Mouse (Mus musculus) adrenal gland, adult (tissue): ENCODE results near the gene Serpina3k.
"Not testable (repeated sequence)": the region's sequence is repeated elsewhere in the genome, so short reads cannot be mapped to it uniquely, and the experiment has no call there.

Experiments
- DNase-seq, 2 experiments: peaks; one replicate each; pipeline ENCODE4 v3.0.0; 2022 to 2023; ENCODE audit warnings: low spot score in 1 of 2; ENCODE audit not compliant: inconsistent age in 2 of 2

The Serpina3k gene

GRCm38 (mm10) chr12:104338226-104338625 is at the start of gene Serpina3k, which contains the start of gene Serpina3m:
Gene Serpina3k (plus strand): TSS chr12:104338486.
Gene Serpina3m (plus strand): TSS chr12:104338486.
- DNase-seq = not testable (repeated sequence)

- DNase-seq = no peak
These were observed 48.4 kb upstream of the Serpina3k start for GRCm38 (mm10) chr12:104289872-104290271.

GRCm38 (mm10) chr12:104293963-104294362 is 44.3 kb upstream of the Serpina3k start:
- no peak for DNase-seq

DNA sequence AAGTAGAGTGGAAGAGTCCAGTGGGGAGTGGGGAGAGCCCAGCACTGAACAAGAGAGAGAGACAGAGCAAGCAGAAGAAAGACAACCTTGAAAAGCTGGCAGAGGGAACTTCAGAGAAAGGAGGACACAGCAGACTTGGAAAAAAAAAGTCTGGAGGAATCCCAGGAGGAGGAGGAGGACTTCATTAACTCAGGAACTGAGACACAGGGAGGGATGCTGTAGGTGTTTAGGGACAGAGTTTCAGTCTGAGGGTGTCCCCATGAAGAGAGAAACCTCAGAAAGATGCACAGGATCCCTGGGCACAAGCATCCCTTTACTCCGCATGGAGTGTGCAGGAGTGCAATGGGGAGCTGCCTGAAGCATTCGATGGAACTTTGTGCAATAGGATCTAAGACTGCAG is 40.2 kb upstream of the Serpina3k start:
- DNase-seq = no peak

GRCm38 (mm10) chr12:104305991-104306390 is 32.3 kb upstream of the Serpina3k start:
- DNase-seq = no peak

- DNase-seq = no peak
These were observed 24.0 kb upstream of the Serpina3k start, which contains the start of gene Serpina3j for GRCm38 (mm10) chr12:104314253-104314652. Gene Serpina3j (plus strand): TSS chr12:104314553.

- DNase-seq = no peak
These were observed 15.8 kb upstream of the Serpina3k start for GRCm38 (mm10) chr12:104322454-104322853.

GRCm38 (mm10) chr12:104331701-104332100 is 6.6 kb upstream of the Serpina3k start:
- DNase-seq = no peak

DNA sequence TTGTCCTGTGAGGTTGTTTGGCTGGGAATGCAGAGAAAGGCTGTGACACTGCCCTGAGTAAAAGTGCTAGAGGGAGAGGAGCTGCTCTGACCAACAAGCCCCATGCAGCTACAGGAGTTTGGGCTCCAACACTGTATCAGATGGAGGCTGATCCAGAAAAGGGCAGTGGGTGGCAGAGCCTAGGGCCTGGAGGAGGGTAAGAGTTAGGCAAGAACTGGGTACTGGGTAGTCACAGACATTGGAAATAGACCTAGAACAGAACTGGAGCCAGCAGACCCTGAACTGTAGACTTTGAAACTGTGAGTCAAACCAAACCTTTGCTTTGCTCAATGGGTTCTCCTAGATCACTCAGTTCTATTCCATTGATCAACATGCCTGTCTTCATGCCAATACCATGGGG is 1.4 kb upstream of the Serpina3k start:
- not testable (repeated sequence) for DNase-seq

- no peak for DNase-seq
These were observed 419 bp downstream of the Serpina3k start for GRCm38 (mm10) chr12:104338705-104339104.

DNA sequence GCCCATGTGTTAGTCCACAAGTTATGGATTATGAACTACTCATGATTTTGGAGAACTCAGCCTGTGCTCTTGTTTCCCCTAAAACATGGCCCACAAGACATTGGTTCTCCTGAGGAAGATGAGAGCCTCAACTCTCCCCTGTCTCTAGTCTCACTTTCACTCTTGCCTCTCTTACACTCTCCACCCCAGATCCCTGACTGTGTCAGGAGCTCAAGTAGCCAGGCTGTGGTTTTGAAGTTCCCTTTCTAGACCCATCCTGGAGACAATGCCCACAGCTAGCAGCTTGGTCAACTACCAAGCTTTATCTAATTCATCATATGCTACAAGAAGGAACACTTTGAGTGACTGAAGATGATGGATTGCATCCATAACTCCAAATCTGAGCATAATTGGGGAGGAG is 4.2 kb downstream of the Serpina3k start:
- DNase-seq = not testable (repeated sequence)

- no peak for DNase-seq
These were observed 6.9 kb downstream of the Serpina3k start for GRCm38 (mm10) chr12:104345181-104345580.

DNA sequence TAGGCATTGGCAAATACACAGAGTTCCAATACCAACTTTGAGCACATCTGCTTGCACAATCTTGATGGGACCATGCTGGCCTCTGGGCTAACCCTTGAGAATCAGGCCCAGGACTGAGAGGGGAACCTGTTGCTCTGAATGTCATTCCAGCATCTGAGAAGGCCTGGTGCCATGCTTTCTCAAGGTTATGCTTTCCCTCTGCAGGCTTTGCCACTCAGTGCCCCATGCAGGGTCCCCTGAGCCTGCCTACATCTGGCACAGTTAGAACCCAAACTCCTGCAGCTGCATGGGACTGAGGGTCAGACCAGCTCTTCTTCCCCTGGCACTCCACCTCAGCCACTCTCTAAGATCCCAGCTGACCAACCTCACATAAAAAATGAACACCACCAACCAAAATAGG is 7.4 kb downstream of the Serpina3k start:
- DNase-seq = no peak

GRCm38 (mm10) chr12:104347091-104347490 is 8.8 kb downstream of the Serpina3k start:
- DNase-seq = no peak

GRCm38 (mm10) chr12:104351812-104352211 is 13.5 kb downstream of the Serpina3k start:
- DNase-seq = peak; percentile 28 to 76

DNA sequence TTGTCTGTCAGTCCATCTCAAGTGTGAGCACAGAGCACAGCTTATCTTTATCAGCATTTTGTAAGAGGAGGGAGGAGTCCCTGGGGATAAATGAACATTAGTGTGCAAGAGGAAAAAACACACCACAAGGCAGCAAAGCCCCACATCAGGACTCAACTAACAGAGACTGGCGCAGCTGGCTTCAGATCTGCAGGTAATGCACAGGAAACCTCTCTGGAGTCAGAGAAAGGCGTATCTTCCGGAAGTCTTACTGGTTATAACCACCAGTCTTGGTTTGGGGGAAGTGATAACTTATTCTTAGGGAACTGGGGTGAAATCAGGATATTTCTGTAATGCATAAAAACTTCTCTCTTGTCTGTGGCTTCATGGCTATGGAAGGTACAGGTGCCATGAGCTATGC is 17.7 kb downstream of the Serpina3k start:
- DNase-seq = no peak

DNA sequence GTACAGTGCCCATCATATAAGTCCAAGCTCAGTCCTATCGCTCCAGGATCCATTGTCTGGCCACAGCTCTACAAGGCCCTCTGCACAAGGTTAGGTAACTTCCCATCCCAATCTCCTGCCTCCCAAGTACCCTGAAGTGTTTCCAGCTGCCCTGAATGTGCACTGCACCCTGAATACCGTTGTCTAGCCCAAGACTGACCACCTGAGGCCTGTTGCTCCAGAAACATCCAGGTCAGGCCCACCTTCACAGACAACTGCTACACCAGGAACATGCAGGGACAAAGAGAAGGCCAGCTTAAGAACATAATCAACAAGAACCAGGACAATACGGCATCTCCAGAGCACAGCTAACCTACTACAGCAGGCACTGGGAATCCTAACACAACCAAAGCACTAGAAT is 31.7 kb downstream of the Serpina3k start:
- DNase-seq = no peak

DNA sequence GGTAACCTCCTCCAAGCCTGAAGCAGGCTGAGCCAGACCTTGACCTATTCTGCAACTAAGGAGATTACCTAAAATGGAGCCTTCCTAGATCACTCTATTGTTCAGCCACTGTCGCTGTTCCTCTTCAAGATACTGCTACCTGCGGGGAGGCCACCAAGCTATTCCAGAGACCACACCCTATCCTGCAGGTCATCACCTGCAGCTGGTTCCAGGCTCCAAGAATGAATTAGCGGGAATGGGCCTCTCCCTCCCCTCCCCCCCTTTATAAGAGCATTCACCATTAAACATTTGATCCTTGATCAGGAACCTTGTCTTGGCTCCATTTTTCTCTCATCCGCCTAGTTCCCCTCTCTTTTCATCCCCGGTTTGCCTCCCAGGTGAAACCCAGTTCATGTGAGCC is 38.9 kb downstream of the Serpina3k start:
- not testable (repeated sequence) for DNase-seq

DNA sequence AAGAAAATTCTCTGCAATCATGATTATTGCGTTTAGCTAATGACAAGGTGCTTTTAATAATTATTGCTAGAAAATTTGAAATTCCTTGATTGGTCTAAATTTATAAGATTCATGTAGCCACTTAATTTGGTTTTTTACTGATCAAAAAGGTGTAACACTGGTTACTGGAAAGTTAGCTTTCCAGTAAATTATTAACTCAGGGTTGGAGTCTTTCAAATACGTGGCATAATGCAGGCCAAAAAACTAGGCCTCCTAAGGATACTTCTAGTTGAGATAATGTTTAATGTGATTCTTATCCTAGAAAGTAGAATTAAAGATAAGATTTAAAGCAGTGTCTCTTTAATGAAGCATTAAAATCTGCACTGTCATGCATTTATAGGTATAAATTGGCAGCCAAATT is 40.1 kb downstream of the Serpina3k start:
- not testable (repeated sequence) for DNase-seq

DNA sequence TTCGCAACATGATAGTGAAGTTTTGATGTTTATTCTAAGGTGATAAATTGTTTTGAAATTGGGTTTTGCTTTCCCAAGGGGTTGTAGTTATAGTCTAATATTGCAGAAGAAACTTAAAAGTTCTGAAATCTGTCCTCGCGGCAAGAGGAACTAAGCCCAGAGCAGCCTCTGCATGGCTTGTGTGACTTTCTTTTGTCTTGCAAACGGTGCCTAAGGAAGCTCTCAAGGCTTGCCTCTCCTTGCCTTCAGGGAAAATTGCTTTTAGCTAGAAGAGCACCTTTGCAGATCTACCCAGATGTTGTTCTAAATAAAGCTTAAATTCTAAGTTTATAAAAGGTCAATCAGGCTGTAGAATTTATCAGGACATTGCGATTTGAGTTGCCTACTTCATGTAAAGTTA is 40.5 kb downstream of the Serpina3k start:
- not testable (repeated sequence) for DNase-seq

DNA sequence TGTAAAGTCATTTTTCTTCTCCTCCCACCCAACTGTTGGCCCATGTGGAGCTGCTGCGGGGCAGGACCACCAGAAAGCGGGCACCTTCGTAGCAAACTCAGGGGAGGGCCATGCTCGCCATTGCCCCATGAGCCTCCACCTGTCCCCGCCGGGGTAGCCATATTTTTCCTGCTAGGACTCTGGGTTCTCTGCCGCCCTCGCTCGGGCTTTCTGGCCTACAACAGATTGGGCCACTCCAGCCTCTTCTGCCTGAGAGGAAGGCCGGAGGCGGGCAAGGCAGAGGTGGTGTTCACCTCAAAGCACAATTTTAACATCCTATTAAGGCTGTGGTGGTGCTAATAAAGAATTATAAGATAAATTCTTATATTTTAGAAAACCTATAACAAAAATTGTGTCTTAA is 41.6 kb downstream of the Serpina3k start:
- DNase-seq = no peak

DNA sequence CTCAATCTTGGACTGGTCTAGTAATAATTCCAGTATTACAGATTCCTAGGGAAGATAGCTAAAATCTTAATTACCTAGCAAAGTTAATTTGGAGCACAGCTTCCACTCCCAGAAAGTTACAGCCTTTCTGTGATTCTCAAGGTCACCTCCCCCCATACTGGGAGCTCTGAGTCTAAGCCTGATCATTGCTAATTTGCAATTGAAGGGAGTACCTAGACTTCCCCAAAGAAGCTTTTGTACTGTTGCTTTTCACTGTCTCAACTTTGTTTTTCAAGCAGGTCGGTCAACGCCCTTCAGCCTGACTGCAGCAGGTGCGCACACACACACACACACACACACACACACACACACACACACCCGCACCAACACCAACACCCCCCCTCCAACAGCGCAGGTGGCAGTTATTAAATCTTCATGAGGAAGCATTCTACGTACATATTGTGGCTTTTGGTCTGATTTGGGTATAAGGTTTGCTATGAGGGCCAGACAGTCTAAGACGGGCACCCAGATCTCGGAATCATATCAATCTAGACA is 42.9 kb downstream of the Serpina3k start:
- DNase-seq = not testable (repeated sequence)

DNA sequence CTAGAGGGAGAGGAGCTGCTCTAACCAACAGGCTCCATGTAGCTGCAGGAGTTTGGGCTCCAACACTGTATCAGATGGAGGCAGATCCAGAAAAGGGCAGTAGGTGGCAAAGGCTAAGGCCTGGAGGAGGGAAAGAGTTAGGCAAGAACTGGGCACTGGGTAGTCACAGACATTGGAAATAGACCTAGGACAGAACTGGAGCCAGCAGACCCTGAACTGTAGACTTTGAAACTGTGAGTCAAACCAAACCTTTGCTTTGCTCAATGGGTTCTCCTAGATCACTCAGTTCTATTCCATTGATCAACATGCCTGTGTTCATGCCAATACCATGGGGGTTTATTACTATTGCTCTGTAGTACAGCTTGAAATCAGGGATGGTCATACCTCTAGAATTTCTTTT is 47.7 kb downstream of the Serpina3k start:
- DNase-seq = not testable (repeated sequence)
